Mouse (Mus musculus) C2C12 (cell line): Measurements from ENCODE around the gene Lhx5. TPM values are rescaled to one million over a fixed set of nuclear protein-coding genes. Genes with fewer than 3 reads are reported as not detected.

Source experiments
- H3K27me3 ChIP-seq: one replicate; pipeline ENCODE4 v1.6.1; 2011; ENCODE audit not compliant: control insufficient read depth, insufficient read depth, insufficient read length
- H3K36me3 ChIP-seq: one replicate; pipeline ENCODE4 v1.6.1; 2011; ENCODE audit not compliant: control insufficient read depth, insufficient read depth
- H3K4me3 ChIP-seq: one replicate; pipeline ENCODE4 v1.5.1; 2011; ENCODE audit warnings: mild to moderate bottlenecking, control low read depth; ENCODE audit not compliant: poor library complexity, insufficient read depth, severe bottlenecking
- H3K79me2 ChIP-seq: one replicate; pipeline ENCODE4 v1.6.1; 2011; ENCODE audit not compliant: control insufficient read depth, insufficient read depth
- H3K79me3 ChIP-seq: one replicate; pipeline ENCODE4 v1.6.1; 2011; ENCODE audit warnings: low read depth, control low read depth
- H3ac ChIP-seq: one replicate; pipeline ENCODE3; 2011; ENCODE audit warnings: low read depth; ENCODE audit not compliant: control insufficient read depth, insufficient read length
- CEBPB ChIP-seq: IDR thresholded peaks from one replicate; pipeline ENCODE4 v1.6.1; 2011; ENCODE audit warnings: low read depth, mild to moderate bottlenecking, control low read depth, moderate library complexity
- CTCF ChIP-seq: IDR thresholded peaks from one replicate; pipeline ENCODE4 v1.5.1; 2011; ENCODE audit not compliant: control insufficient read depth, insufficient read depth, insufficient read length
- FOSL1 ChIP-seq: IDR thresholded peaks from one replicate; pipeline ENCODE4 v1.8.0; 2011; ENCODE audit warnings: mild to moderate bottlenecking, low read length; ENCODE audit not compliant: poor library complexity, insufficient read depth, severe bottlenecking
- MAX ChIP-seq: IDR thresholded peaks from one replicate; pipeline ENCODE4 v1.6.1; 2011; ENCODE audit warnings: mild to moderate bottlenecking, control low read depth
- MYOD1 ChIP-seq: IDR thresholded peaks from one replicate; pipeline ENCODE4 v1.6.1; 2011; ENCODE audit warnings: low read depth; ENCODE audit not compliant: control insufficient read depth, insufficient read length
- MYOG ChIP-seq: IDR thresholded peaks from one replicate; pipeline ENCODE4 v1.6.1; 2011; ENCODE audit not compliant: control insufficient read depth, insufficient read length; ENCODE audit errors: extremely low read depth
- USF1 ChIP-seq: IDR thresholded peaks from one replicate; pipeline ENCODE4 v1.6.1; 2011; ENCODE audit warnings: low read depth, mild to moderate bottlenecking, control low read depth, moderate library complexity
- polyA plus RNA-seq: library from polyadenylated mRNA; unstranded; fragments of >200 nt; fragmentation: generic; extraction: Trizol; gene quantifications from one replicate; pipeline ENCODE4 v1.2.1, GENCODE M21; 2012; ENCODE audit warnings: missing spikeins

Gene Lhx5
- polyA plus RNA-seq, 1 experiment = not detected

- Histone ChIP-seq H3K79me2 (no peaks in the 10 kb centered on the region), H3K4me3 (no peak overlapping the region), H3ac (no peak overlapping the region), H3K27me3 (peaks cover 70% of the 10 kb centered on the region), H3K79me3 (no peaks in the 10 kb centered on the region), H3K36me3 (no peaks in the 10 kb centered on the region)
- TF ChIP-seq CTCF (no peak), MYOG (no peak), MAX (no peak), FOSL1 (no peak), MYOD1 (no peak), CEBPB (no peak), USF1 (no peak)
Measured at GRCm38 (mm10) chr5:120397988-120398387, 33.5 kb upstream of the Lhx5 start.

GRCm38 (mm10) chr5:120404831-120405591 lies 26.5 kb upstream of the Lhx5 start:
- peaks cover 59% of the 10 kb centered on the region for H3K27me3 ChIP-seq

DNA sequence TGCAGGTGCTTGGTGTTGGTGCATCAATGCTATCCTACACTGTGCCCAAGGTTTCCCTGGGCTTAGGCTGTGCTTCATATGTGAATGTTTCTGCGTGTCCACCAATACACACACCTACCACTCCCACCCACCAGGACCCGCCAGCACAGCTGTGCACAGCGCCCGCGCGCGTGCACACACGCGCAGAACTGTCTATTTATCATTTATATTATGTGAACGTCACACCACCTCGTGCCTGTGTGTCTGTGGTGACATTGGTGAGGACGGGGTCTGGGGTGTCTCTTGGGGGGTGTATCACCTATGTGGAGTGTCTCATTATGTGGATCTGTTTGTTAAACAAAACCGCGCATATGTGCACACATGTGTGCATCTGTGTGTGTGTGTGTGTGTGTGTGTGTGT lies 22.6 kb upstream of the Lhx5 start:
- no peak for TF ChIP-seq MYOG
- no peak for TF ChIP-seq CTCF
- TF ChIP-seq MYOD1 = no peak
- TF ChIP-seq CEBPB = no peak
- TF ChIP-seq MAX = no peak
- TF ChIP-seq USF1 = no peak
- no peak for TF ChIP-seq FOSL1
- no peaks in the 10 kb centered on the region for H3K36me3 ChIP-seq
- no peaks in the 10 kb centered on the region for H3K79me3 ChIP-seq
- no peak overlapping the region for H3ac ChIP-seq
- H3K27me3 ChIP-seq = peaks cover 54% of the 10 kb centered on the region
- H3K4me3 ChIP-seq = no peak overlapping the region
- no peaks in the 10 kb centered on the region for H3K79me2 ChIP-seq

More at GRCm38 (mm10) chr5:120404831-120405591, 26.5 kb upstream of the Lhx5 start:
- TF ChIP-seq CEBPB (no peak), FOSL1 (no peak), MAX (no peak), MYOD1 (no peak), MYOG (no peak), USF1 (no peak), CTCF (no peak)
- H3K79me2 ChIP-seq = no peaks in the 10 kb centered on the region
- no peaks in the 10 kb centered on the region for H3K79me3 ChIP-seq
- no peak overlapping the region for H3K4me3 ChIP-seq
- H3ac ChIP-seq = no peak overlapping the region
- H3K36me3 ChIP-seq = no peaks in the 10 kb centered on the region

GRCm38 (mm10) chr5:120409385-120410378 lies 21.8 kb upstream of the Lhx5 start:
- Histone ChIP-seq H3K4me3 (no peak overlapping the region), H3K27me3 (peaks cover 46% of the 10 kb centered on the region)
- TF ChIP-seq MYOG = no peak
- TF ChIP-seq CTCF = no peak
- no peak for TF ChIP-seq FOSL1
- no peak for TF ChIP-seq USF1
- TF ChIP-seq MYOD1 = no peak
- no peak for TF ChIP-seq CEBPB
- no peak for TF ChIP-seq MAX

DNA sequence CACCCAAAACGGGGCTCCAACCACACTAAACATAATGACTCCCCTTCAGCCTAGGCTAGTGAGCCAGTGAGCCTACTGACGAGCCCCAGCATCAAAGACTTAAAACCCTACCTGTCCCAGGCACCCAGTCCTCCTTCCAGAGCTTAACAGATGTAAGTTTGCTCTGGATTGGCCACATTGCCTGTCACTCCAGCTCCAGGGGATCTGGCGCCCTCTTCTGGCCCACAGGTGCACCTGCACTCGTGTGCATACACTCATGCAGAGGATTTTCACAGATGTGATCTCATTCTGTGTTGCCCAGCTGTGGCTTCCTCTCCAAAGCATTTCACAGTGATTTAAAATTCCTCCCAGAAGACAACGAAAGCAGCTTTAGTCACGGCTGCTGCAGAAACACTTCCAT lies 18.1 kb upstream of the Lhx5 start:
- no peak overlapping the region for H3ac ChIP-seq
- H3K79me2 ChIP-seq = no peaks in the 10 kb centered on the region
- TF ChIP-seq MYOG (no peak), FOSL1 (no peak), CEBPB (no peak), MYOD1 (no peak), USF1 (no peak), CTCF (no peak), MAX (no peak)
- peaks cover 38% of the 10 kb centered on the region for H3K27me3 ChIP-seq
- no peak overlapping the region for H3K4me3 ChIP-seq
- H3K36me3 ChIP-seq = no peaks in the 10 kb centered on the region
- no peaks in the 10 kb centered on the region for H3K79me3 ChIP-seq

More at GRCm38 (mm10) chr5:120409385-120410378, 21.8 kb upstream of the Lhx5 start:
- no peak overlapping the region for H3ac ChIP-seq
- no peaks in the 10 kb centered on the region for H3K79me3 ChIP-seq
- no peaks in the 10 kb centered on the region for H3K36me3 ChIP-seq
- H3K79me2 ChIP-seq = no peaks in the 10 kb centered on the region
